Comparison of ENCODE assay signal across 24 mouse cellular contexts in genomic region chr7:19231849-19232248, GRCm38 (mm10). TPM values are rescaled to one million over a fixed set of nuclear protein-coding genes. Genes with fewer than 3 reads are reported as not detected.
A peak's percentile ranks its signal among the peaks of the same experiment; 100 is the strongest.
DNase-seq lines count a peak whose midpoint lies in the region; ATAC-seq and TF ChIP-seq lines count a peak whose summit lies in the region.
"Had no signal": no experiment of that assay in that cellular context is flagged by ENCODE, and none has a peak within 500 bp of the region (broad histone marks: within the 10 kb centered on the region; RNA-seq: fewer than 3 reads in every experiment).

No protein-coding gene starts in this region.

- TF ChIP-seq POLR2A in liver, adult 2 months (IDR thresholded peaks at IDR 0.05; ENCODE audit: extremely low read depth, insufficient read depth, low read length) = no peak
- TF ChIP-seq POLR2A in small intestine, adult 2 months (IDR thresholded peaks at IDR 0.05; ENCODE audit: low read depth, low read length) = no peak

- H3K9me3 ChIP-seq in kidney, postnatal 0 days (replicated peaks; ENCODE audit: low read length) = no peaks in the 10 kb centered on the region
- H3K9me3 ChIP-seq: forebrain, embryonic 13.5 days; heart, embryonic 12.5 days; megakaryocyte, embryonic 14.5 days had no signal

- no peaks in the 10 kb centered on the region for H3K36me3 ChIP-seq in liver, adult 2 months (ENCODE audit: control insufficient read depth, insufficient read depth, low read length)
- no peaks in the 10 kb centered on the region for H3K36me3 ChIP-seq in kidney, postnatal 0 days (ENCODE audit: insufficient read depth, low read length)
- H3K36me3 ChIP-seq in small intestine, adult 2 months (ENCODE audit: control insufficient read depth, insufficient read depth, low read length) = no peaks in the 10 kb centered on the region

- peaks cover 53% of the 10 kb centered on the region for H3K4me1 ChIP-seq in liver, adult 2 months (ENCODE audit: control insufficient read depth, insufficient read depth, low read length)
- peaks cover 9% of the 10 kb centered on the region; the same call in 1 of the 2 replicates for H3K4me1 ChIP-seq in kidney, postnatal 0 days (replicated peaks; ENCODE audit: insufficient read depth, low read length)
- H3K4me1 ChIP-seq in small intestine, adult 2 months (ENCODE audit: control insufficient read depth, insufficient read depth, insufficient read length, low read length) = peaks cover 59% of the 10 kb centered on the region

- no peak for TF ChIP-seq CTCF in liver, adult 2 months (IDR thresholded peaks at IDR 0.05; ENCODE audit: low read depth, low read length)
- no peak for TF ChIP-seq CTCF in kidney, postnatal 0 days (IDR thresholded peaks at IDR 0.05; ENCODE audit: low read depth)
- TF ChIP-seq CTCF in small intestine, adult 2 months (IDR thresholded peaks at IDR 0.05; ENCODE audit: extremely low read depth, insufficient read length, insufficient replicate concordance, low read depth, low read length) = no peak
- no peak for TF ChIP-seq CTCF in layer of hippocampus, adult 2 months (conservative IDR thresholded peaks at IDR 0.05)

- peak; percentile 91 for DNase-seq in liver, adult 2 months (ENCODE audit: extremely low read depth, low read depth, low spot score)
- no peak for DNase-seq in liver
- DNase-seq in kidney, adult 8-10 months = peak; percentile 62 to 80
- no peak for DNase-seq in kidney, postnatal 0 days (ENCODE audit: low spot score)
- DNase-seq in layer of hippocampus, adult 2 months (ENCODE audit: low spot score in 2 of 2) = no peak
- no peak for DNase-seq in left cerebral cortex, postnatal 4 days
- DNase-seq: adrenal gland, postnatal 10 days; cerebellum, adult 18-20 months; cerebellum, postnatal 14 days; heart, adult 11 months; layer of hippocampus, adult 9-11 months; lung, embryonic 14.5 days; midbrain, embryonic 14.5 days; thymus, adult 2 months had no signal

- H3K79me2 ChIP-seq in liver, adult 2 months (ENCODE audit: control insufficient read depth, insufficient read depth, low read length) = peaks cover 19% of the 10 kb centered on the region; the same call in 1 of the 2 replicates

- no peaks in the 10 kb centered on the region for H3K27me3 ChIP-seq in liver, adult 2 months (ENCODE audit: control insufficient read depth, insufficient read depth, low read length)
- no peaks in the 10 kb centered on the region for H3K27me3 ChIP-seq in kidney, postnatal 0 days (ENCODE audit: insufficient read depth, low read length)
- no peaks in the 10 kb centered on the region for H3K27me3 ChIP-seq in small intestine, adult 2 months (ENCODE audit: control insufficient read depth, insufficient read depth, low read length)
- H3K27me3 ChIP-seq: forebrain, embryonic 13.5 days; heart, embryonic 12.5 days; megakaryocyte, embryonic 14.5 days had no signal

- no peak overlapping the region for H3K4me3 ChIP-seq in liver, adult 2 months (ENCODE audit: insufficient read depth, low read depth, low read length)
- H3K4me3 ChIP-seq in kidney, postnatal 0 days (replicated peaks; ENCODE audit: low read depth, low read length) = no peak overlapping the region
- no peak overlapping the region for H3K4me3 ChIP-seq in small intestine, adult 2 months (ENCODE audit: low read depth, low read length)
- H3K4me3 ChIP-seq in layer of hippocampus, adult 2 months = no peak overlapping the region
- H3K4me3 ChIP-seq: forebrain, embryonic 13.5 days; heart, embryonic 12.5 days; megakaryocyte, embryonic 14.5 days had no signal

- peak overlapping the region; percentile 96 for H3K27ac ChIP-seq in liver, adult 2 months (replicated peaks; ENCODE audit: insufficient read depth, low read depth, low read length)
- H3K27ac ChIP-seq in kidney, postnatal 0 days = peak overlapping the region; percentile 47; the same call in 1 of the 2 replicates
- peak overlapping the region; percentile 97 for H3K27ac ChIP-seq in small intestine, adult 2 months (ENCODE audit: insufficient read depth, low read depth, low read length)
- H3K27ac ChIP-seq in layer of hippocampus, adult 2 months = no peak overlapping the region
- H3K27ac ChIP-seq: forebrain, embryonic 13.5 days; stomach, postnatal 0 days had no signal

- WGBS in liver, adult 2 months = 45% methylated on average over 3 of the region's 3 CpGs
- WGBS in kidney, postnatal 0 days = 80% methylated on average over 3 of the region's 3 CpGs
- 19% methylated on average over 3 of the region's 3 CpGs for WGBS in small intestine, adult 2 months

- no peak overlapping the region for H3K4me2 ChIP-seq in kidney, postnatal 0 days (ENCODE audit: low read length)
- H3K4me2 ChIP-seq: forebrain, embryonic 13.5 days; heart, embryonic 12.5 days; lung, embryonic 14.5 days had no signal

- intact Hi-C loops in left cerebral cortex, postnatal 4 days (cut with DNase I) = loop anchor here (10.0 kb wide), 1 partner anchor 53 kb away; the partner anchor contains the start of genes Ppm1n and Rtn2

- H3K9ac ChIP-seq in liver, adult 2 months (ENCODE audit: low read depth, low read length) = no peak overlapping the region
- H3K9ac ChIP-seq in kidney, postnatal 0 days (ENCODE audit: low read depth, low read length) = no peak overlapping the region
- H3K9ac ChIP-seq: heart, embryonic 12.5 days; lung, embryonic 14.5 days had no signal

- ATAC-seq in kidney, postnatal 0 days (replicated peaks; ENCODE audit: low FRiP score, low read depth) = no peak
- ATAC-seq: forebrain, embryonic 13.5 days had no signal

RNA-seq across cellular contexts. Expression of gene Opa3, which starts 3.7 kb away (rescaled TPM):
- 12.9 and 16.0 TPM in 2 replicates for total RNA-seq in liver, adult 2 months (2014; rRNA removed)
- 34.1 and 40.4 TPM in 2 replicates for polyA plus RNA-seq in liver, adult 2 months (2012; rRNA removed)
- 30.4 and 30.5 TPM in 2 replicates for polyA plus RNA-seq in kidney, postnatal 0 days (2015; fragmentation: Nextera tagmentation; extraction: Ambion mirVana)
- polyA plus RNA-seq in small intestine, adult 2 months (2012; rRNA removed) = 17.1 and 34.6 TPM in 2 replicates
- 10 to 100 TPM; 37.4 to 38.7 TPM for total RNA-seq in layer of hippocampus, adult 2 months (2021)
- 10 to 100 TPM; 33.8 to 35.0 TPM for total RNA-seq in left cerebral cortex, postnatal 4 days (2021)

RNA-seq across cellular contexts. Expression of gene Gpr4, which starts 19.5 kb away (rescaled TPM):
- total RNA-seq in liver, adult 2 months (2014; rRNA removed) = 0.09 and 0.40 TPM in 2 replicates
- polyA plus RNA-seq in liver, adult 2 months (2012; rRNA removed) = 1.8 and 2.7 TPM in 2 replicates
- polyA plus RNA-seq in kidney, postnatal 0 days (2015; fragmentation: Nextera tagmentation; extraction: Ambion mirVana) = 5.1 and 5.2 TPM in 2 replicates
- polyA plus RNA-seq in small intestine, adult 2 months (2012; rRNA removed) = 3.8 and 4.4 TPM in 2 replicates
- total RNA-seq in layer of hippocampus, adult 2 months (2021) = 1 to 10 TPM; 1.6 to 2.5 TPM
- total RNA-seq in left cerebral cortex, postnatal 4 days (2021) = 1 to 10 TPM; 3.5 to 4.3 TPM

RNA-seq across cellular contexts. Expression of gene Vasp, which starts 39.8 kb away (rescaled TPM):
- total RNA-seq in liver, adult 2 months (2014; rRNA removed) = 6.3 and 11.3 TPM in 2 replicates
- 24.2 and 37.1 TPM in 2 replicates for polyA plus RNA-seq in liver, adult 2 months (2012; rRNA removed)
- 89.4 and 94.4 TPM in 2 replicates for polyA plus RNA-seq in kidney, postnatal 0 days (2015; fragmentation: Nextera tagmentation; extraction: Ambion mirVana)
- polyA plus RNA-seq in small intestine, adult 2 months (2012; rRNA removed) = 183 and 517 TPM in 2 replicates
- total RNA-seq in layer of hippocampus, adult 2 months (2021) = 10 to 100 TPM; 15.7 to 17.1 TPM
- 10 to 100 TPM; 45.3 to 46.6 TPM for total RNA-seq in left cerebral cortex, postnatal 4 days (2021)

RNA-seq across cellular contexts. Expression of gene Ppm1n, which starts 48.0 kb away (rescaled TPM):
- total RNA-seq in liver, adult 2 months (2014; rRNA removed) = 0.20 TPM in 1 of 2 replicates, not detected in the other
- 0.13 TPM in 1 of 2 replicates, not detected in the other for polyA plus RNA-seq in liver, adult 2 months (2012; rRNA removed)
- 0.18 TPM in 1 of 2 replicates, not detected in the other for polyA plus RNA-seq in kidney, postnatal 0 days (2015; fragmentation: Nextera tagmentation; extraction: Ambion mirVana)
- polyA plus RNA-seq in small intestine, adult 2 months (2012; rRNA removed) = 1.8 and 11.8 TPM in 2 replicates
- not detected for total RNA-seq in layer of hippocampus, adult 2 months (2021)
- total RNA-seq in left cerebral cortex, postnatal 4 days (2021) = under 1 TPM; 0.60 to 0.64 TPM
- total RNA-seq: left cerebral cortex, adult 18-20 months; MEL had no signal
- polyA plus RNA-seq: heart, embryonic 12.5 days; hindbrain, embryonic 11.5 days; limb, embryonic 14.5 days; lung, embryonic 14.5 days; neural tube, embryonic 11.5 days had no signal

RNA-seq across cellular contexts. Expression of gene Rtn2, which starts 50.6 kb away (rescaled TPM):
- total RNA-seq in liver, adult 2 months (2014; rRNA removed) = 0.27 and 0.65 TPM in 2 replicates
- 0.62 and 1.1 TPM in 2 replicates for polyA plus RNA-seq in liver, adult 2 months (2012; rRNA removed)
- 7.3 and 7.4 TPM in 2 replicates for polyA plus RNA-seq in kidney, postnatal 0 days (2015; fragmentation: Nextera tagmentation; extraction: Ambion mirVana)
- 6.7 and 11.7 TPM in 2 replicates for polyA plus RNA-seq in small intestine, adult 2 months (2012; rRNA removed)
- total RNA-seq in layer of hippocampus, adult 2 months (2021) = 10 to 100 TPM; 90.3 to 92.7 TPM
- 100 to 1,000 TPM; 154 to 161 TPM for total RNA-seq in left cerebral cortex, postnatal 4 days (2021)

Comparison
In these comparisons a context has a peak if more than half of its experiments do, and no peak if none do; other contexts are left out.
1. DNase-seq: peak in liver, adult 2 months (single experiment) and kidney, adult 8-10 months (2 of 2); none in liver (single experiment), kidney, postnatal 0 days (single experiment), layer of hippocampus, adult 2 months (0 of 2) and left cerebral cortex, postnatal 4 days (single experiment).